Mouse (Mus musculus): ENCODE measurements around the gene Gm7271. TPM values are rescaled to one million over a fixed set of nuclear protein-coding genes. Genes with fewer than 3 reads are reported as not detected.

Gene Gm7271
- total and polyA plus RNA-seq, 3 experiments: not detected

DNA sequence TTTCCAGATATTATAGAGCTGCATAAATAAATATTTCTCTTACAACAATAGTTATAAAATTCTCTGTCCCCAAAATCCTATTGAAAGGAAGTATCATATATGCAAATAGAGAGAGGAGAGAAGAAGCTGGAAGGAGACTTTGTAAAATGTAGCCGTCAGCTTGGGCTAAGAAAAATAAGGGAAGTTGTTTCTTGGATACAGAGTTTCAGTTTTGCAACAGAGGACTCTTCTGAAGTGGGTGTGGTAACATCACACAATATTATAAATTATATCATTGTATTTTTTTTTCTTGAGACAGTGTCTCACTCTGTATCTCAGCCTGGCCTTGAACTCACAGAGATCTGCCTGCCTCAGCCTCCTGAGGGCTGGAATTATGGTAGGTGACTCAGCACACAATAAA lies 38.6 kb downstream of the Gm7271 start:
- Histone ChIP-seq H3K36me3 (ENCODE audit: control insufficient read depth in 1 of 2, insufficient read depth in 2 of 2, low read length in 2 of 2) (peaks cover 0 to 11% of the 10 kb centered on the region in 2 experiments; a peak in 2 of 4 replicates), H3K9ac (ENCODE audit: control insufficient read depth, low read depth, low read length, poor library complexity, severe bottlenecking) (no peak overlapping the region), H3K79me2 (ENCODE audit: control insufficient read depth, insufficient read depth, low read length, poor library complexity) (no peaks in the 10 kb centered on the region), H3K27me3 (ENCODE audit: control insufficient read depth in 1 of 2, insufficient read depth in 2 of 2, low read length in 2 of 2) (peaks cover 3 to 15% of the 10 kb centered on the region in 2 experiments), H3K4me3 (ENCODE audit: control insufficient read depth in 1 of 2, insufficient read depth in 1 of 2, low read depth in 2 of 2, low read length in 2 of 2) (no peak overlapping the region), H3K4me1 (ENCODE audit: control insufficient read depth in 1 of 2, insufficient read depth in 2 of 2, low read length in 2 of 2) (peaks cover 4 to 8% of the 10 kb centered on the region in 2 experiments), H3K9me3 (replicated peaks; ENCODE audit: insufficient read depth, low read length) (no peaks in the 10 kb centered on the region; the same call in 1 of the 2 replicates), H3K27ac (ENCODE audit: control insufficient read depth, low read depth, low read length) (no peak overlapping the region)
- TF ChIP-seq BHLHE40 (IDR thresholded peaks at IDR 0.05; ENCODE audit: borderline replicate concordance, low read depth, low read length) (no peak), MXI1 (IDR thresholded peaks at IDR 0.05; ENCODE audit: low read depth, low read length) (no peak), UBTF (IDR thresholded peaks at IDR 0.05; ENCODE audit: borderline replicate concordance, insufficient read depth, low read depth, low read length) (no peak), ZNF384 (IDR thresholded peaks at IDR 0.05; ENCODE audit: low read depth, low read length) (no peak)
- DNase-seq (ENCODE audit: low read depth, low spot score): peak; percentile 32

DNA sequence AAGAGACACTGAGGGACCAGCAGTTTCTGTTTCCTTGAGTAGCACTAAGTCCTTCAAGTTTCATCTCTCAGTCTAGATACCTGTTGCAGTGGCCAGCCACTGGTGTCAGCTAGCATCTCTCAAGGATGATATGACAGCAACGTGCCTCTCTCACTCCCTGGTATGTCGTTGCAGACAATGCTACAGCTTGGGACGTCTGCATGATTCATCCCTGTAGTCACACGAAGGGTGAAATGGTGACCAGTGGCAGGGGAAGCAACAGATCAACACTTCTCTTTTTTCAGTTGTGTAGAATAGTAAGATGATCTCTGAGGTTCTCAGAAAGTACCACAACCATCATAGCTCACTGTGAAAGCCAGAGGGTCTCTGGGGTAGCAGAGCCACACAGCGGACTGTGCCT lies 40.8 kb downstream of the Gm7271 start:
- no peak overlapping the region for H3K27ac ChIP-seq (ENCODE audit: control insufficient read depth, low read depth, low read length)
- H3K27me3 ChIP-seq (ENCODE audit: control insufficient read depth in 1 of 2, insufficient read depth in 2 of 2, low read length in 2 of 2): peaks cover 0 to 2% of the 10 kb centered on the region in 2 experiments; a peak in 2 of 4 replicates
- peak; percentile 63 for DNase-seq (ENCODE audit: low read depth, low spot score)
- H3K36me3 ChIP-seq (ENCODE audit: control insufficient read depth in 1 of 2, insufficient read depth in 2 of 2, low read length in 2 of 2): peaks cover 0 to 16% of the 10 kb centered on the region in 2 experiments; a peak in 2 of 4 replicates
- peaks cover 4 to 8% of the 10 kb centered on the region in 2 experiments for H3K4me1 ChIP-seq (ENCODE audit: control insufficient read depth in 1 of 2, insufficient read depth in 2 of 2, low read length in 2 of 2)
- peak overlapping the region; percentile 35 to 60 for H3K4me3 ChIP-seq (ENCODE audit: control insufficient read depth in 1 of 2, insufficient read depth in 1 of 2, low read depth in 2 of 2, low read length in 2 of 2)
- TF ChIP-seq MEF2A (IDR thresholded peaks at IDR 0.05; ENCODE audit: extremely low read depth, insufficient replicate concordance, low read depth, low read length, poor library complexity, severe bottlenecking) (no peak), TAL1 (IDR thresholded peaks at IDR 0.05; ENCODE audit: low read length) (no peak), POLR2A (IDR thresholded peaks at IDR 0.05; ENCODE audit: control insufficient read depth in 1 of 2, insufficient read depth in 1 of 2, low read depth in 1 of 2, low read length in 2 of 2, poor library complexity in 1 of 2) (no peak), USF2 (IDR thresholded peaks at IDR 0.05; ENCODE audit: borderline replicate concordance in 1 of 2, insufficient read depth in 1 of 2, low read depth in 1 of 2, low read length in 2 of 2) (no peak), CHD2 (IDR thresholded peaks at IDR 0.05; ENCODE audit: low read length) (no peak), MYC (IDR thresholded peaks at IDR 0.05; ENCODE audit: low read depth, low read length) (no peak), MXI1 (IDR thresholded peaks at IDR 0.05; ENCODE audit: low read depth, low read length) (no peak), POLR2AphosphoS2 (IDR thresholded peaks at IDR 0.05; ENCODE audit: low read length) (no peak), RCOR1 (IDR thresholded peaks at IDR 0.05; ENCODE audit: low read depth, low read length) (0 out of 2 replicates have a peak, but pooled peaks have one; percentile 30), ZMIZ1 (IDR thresholded peaks at IDR 0.05; ENCODE audit: low read depth, low read length) (no peak), HCFC1 (IDR thresholded peaks at IDR 0.05; ENCODE audit: low read depth, low read length) (no peak), ELF1 (IDR thresholded peaks at IDR 0.05; ENCODE audit: low read depth, low read length) (no peak), E2F4 (IDR thresholded peaks at IDR 0.05; ENCODE audit: borderline replicate concordance, low read depth, low read length) (no peak), EP300 (IDR thresholded peaks at IDR 0.05; ENCODE audit: low read depth in 1 of 2, low read length in 2 of 2) (peak in 1 of 2 experiments; percentile 30; a peak in 1 of 4 replicates), MAZ (IDR thresholded peaks at IDR 0.05; ENCODE audit: low read depth, low read length) (no peak), ZKSCAN1 (IDR thresholded peaks at IDR 0.05; ENCODE audit: low read depth, low read length) (no peak), GABPA (IDR thresholded peaks at IDR 0.05; ENCODE audit: low read depth, low read length) (no peak), NRF1 (IDR thresholded peaks at IDR 0.05; ENCODE audit: insufficient read depth, low read depth, low read length, poor library complexity, severe bottlenecking) (no peak)
- H3K9me3 ChIP-seq (replicated peaks; ENCODE audit: insufficient read depth, low read length): no peaks in the 10 kb centered on the region
- peaks cover 5% of the 10 kb centered on the region for H3K79me2 ChIP-seq (ENCODE audit: control insufficient read depth, insufficient read depth, low read length, poor library complexity)
- H3K9ac ChIP-seq (ENCODE audit: control insufficient read depth, low read depth, low read length, poor library complexity, severe bottlenecking): peak overlapping the region; percentile 43

Measured in MEL (cell line).